Mouse (Mus musculus): Measurements from ENCODE around the gene Akap9.
A peak's percentile ranks its signal among the peaks of the same experiment; 100 is the strongest.

Akap9 gene

DNA sequence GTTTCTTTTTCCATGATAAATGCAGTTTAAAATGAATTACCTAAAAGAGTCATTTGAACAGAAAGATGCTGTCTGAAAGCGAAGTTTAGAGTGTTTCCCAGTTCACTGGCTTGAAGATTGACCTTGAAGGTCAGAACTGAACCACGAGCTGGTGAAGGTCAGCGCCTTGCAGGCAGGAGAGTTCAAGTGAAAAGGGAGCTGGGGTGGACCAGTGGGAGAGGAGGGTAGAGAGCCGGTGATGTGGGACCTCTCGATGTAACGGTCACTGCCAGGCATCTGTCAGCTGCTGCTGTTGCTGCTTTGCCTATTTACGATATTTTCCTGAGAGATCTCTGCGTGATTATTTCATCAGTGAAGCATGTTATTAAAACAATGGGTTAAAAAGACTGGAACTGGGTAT, 111.5 kb downstream of the Akap9 start:
- DNase-seq (ENCODE audit: low read depth, low spot score): no peak

DNA sequence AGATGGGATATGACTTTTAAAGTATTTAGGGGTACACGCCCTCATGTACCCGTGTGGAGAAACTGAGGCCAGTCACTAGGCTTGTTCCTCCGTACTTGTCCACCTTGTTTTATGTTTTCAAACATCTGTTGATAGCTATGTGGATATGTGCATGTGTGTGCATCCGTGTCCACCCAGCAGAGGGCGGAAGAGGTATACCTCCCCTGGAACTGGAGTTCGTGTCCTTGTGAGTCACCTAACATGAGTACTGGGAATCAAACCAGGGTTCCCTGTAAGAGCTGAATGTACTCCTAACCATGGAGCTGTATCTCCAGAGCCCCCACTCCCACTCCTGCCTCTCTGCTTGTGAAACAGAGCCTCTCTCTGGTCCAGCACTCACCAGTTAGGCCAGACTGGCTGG, 112.5 kb downstream of the Akap9 start:
- DNase-seq (ENCODE audit: low read depth, low spot score): no peak

- DNase-seq (ENCODE audit: low read depth, low spot score): no peak
These were observed 113.1 kb downstream of the Akap9 start for GRCm38 (mm10) chr5:4040922-4041321.

GRCm38 (mm10) chr5:4060313-4060712, 132.5 kb downstream of the Akap9 start:
- peak; percentile 76 for DNase-seq (ENCODE audit: low read depth, low spot score)

DNA sequence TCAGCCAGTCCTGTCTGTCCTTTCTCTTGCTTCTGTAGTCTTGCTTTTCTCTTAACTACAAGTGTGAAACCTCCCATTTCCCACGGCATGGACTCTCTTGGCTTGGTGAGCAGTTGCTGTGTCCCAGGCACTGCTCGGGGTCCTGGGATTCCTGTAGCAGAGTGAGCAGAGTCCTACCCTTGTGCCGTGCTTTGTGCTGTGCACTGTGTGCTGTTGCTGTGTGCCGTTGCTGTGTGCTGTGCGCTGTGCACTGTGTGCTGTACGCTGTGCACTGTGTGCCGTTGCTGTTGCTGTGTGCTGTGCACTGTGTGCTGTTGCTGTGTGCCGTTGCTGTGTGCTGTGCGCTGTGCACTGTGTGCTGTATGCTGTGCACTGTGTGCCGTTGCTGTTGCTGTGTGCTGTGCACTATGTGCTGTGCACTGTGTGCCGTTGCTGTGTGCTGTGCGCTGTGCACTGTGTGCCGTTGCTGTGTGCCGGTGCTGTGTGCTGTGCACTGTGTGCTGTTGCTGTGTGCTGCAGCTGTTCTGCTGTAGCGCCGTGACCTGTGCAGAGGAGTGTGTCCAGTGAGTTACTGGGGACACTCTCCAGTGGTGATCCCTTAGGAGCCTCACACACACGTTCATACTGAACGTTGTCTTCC, 138.7 kb downstream of the Akap9 start:
- DNase-seq (ENCODE audit: low read depth, low spot score): peak; percentile 31

DNA sequence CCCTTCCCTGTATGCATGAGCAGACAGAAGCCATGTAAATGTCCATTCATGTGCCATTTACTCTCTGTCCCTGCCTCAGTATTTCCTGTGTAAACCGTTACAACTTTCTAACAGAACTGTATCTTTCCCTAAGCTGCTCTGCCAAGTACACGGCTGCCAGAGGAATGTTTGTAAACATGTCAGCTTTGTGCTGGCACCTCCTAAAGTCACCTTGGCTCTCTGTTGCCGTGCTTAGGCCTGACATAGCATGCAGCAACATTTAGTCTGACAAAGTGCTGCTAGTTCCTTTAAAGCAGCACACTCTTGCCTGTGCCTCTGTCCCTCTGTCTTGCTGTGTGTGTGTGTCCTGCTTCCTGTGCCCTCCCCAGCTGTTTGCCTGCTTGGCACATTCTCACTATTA, 139.3 kb downstream of the Akap9 start:
- DNase-seq (ENCODE audit: low read depth, low spot score): no peak

- no peak for DNase-seq (ENCODE audit: low read depth, low spot score)
These were observed 151.2 kb downstream of the Akap9 start for GRCm38 (mm10) chr5:4079086-4079485.

- no peak for DNase-seq (ENCODE audit: low read depth, low spot score)
These were observed 153.0 kb downstream of the Akap9 start for GRCm38 (mm10) chr5:4080861-4081260.

DNA sequence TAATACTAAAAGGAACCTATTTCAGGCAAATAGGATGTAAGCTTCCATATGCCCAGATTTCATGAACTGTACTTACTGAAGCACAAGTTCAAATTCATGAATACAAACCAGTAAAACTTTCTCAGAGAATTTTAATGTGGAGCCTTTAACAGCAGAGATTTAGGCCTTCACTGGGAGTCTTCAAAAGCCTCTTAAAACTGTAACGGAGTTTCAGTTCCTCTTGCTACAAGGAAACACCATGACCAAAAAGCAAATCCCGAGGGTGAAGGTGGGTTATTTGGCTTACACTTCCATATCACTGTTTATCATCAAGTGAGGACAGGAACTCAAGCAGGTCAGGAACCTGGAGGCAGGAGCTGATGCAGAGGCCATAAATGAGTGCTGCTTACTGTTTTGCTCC, 153.7 kb downstream of the Akap9 start:
- DNase-seq (ENCODE audit: low read depth, low spot score): no peak

GRCm38 (mm10) chr5:4084948-4085347, 157.1 kb downstream of the Akap9 start:
- DNase-seq (ENCODE audit: low read depth, low spot score): no peak

DNA sequence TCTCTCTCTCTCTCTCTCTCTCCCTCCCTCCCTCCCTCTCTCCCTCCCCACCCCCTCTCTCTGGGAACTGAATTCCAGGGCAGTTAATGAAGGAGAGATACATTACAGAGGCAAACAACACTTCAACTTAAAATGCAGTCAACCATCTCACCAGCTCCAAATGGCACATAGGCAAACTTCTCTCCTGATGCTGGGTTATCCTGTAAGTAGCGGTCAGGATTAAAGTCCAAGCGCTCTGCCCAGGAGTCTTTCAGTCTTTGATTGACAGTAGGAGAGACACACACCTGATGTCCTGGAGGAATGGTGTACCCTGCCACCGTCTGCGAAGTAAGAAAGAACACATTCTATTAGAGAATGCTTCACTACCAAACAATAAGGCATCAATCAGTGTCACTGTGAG, 158.5 kb downstream of the Akap9 start:
- DNase-seq (ENCODE audit: low read depth, low spot score): no peak

GRCm38 (mm10) chr5:4088190-4088589, 160.3 kb downstream of the Akap9 start:
- no peak for DNase-seq (ENCODE audit: low read depth, low spot score)

GRCm38 (mm10) chr5:4094471-4094870, 166.6 kb downstream of the Akap9 start:
- no peak for DNase-seq (ENCODE audit: low read depth, low spot score)

DNA sequence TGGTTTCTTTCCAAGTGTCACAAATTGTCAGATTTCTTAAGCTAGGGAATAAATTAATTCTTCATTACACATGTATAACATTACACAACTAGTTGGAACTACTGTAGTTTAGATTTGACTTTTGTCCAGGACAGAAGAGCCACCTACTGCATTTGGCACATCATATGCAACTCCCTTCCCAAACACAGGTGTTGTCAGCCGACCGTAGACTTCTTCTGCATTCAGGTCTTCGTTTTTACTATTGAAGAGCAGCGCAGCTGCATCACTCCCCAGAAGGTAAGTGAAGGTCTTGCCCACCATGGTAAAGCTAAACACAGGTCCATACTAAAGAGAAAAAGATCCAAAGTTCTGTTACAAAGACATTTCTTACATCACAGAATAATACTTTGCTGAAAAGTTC, 173.2 kb downstream of the Akap9 start:
- DNase-seq (ENCODE audit: low read depth, low spot score): no peak

GRCm38 (mm10) chr5:4101770-4102169, 173.9 kb downstream of the Akap9 start:
- DNase-seq (ENCODE audit: low read depth, low spot score): peak; percentile 67

GRCm38 (mm10) chr5:4103626-4104340, 175.9 kb downstream of the Akap9 start:
- no peak for DNase-seq (ENCODE audit: low read depth, low spot score)

DNA sequence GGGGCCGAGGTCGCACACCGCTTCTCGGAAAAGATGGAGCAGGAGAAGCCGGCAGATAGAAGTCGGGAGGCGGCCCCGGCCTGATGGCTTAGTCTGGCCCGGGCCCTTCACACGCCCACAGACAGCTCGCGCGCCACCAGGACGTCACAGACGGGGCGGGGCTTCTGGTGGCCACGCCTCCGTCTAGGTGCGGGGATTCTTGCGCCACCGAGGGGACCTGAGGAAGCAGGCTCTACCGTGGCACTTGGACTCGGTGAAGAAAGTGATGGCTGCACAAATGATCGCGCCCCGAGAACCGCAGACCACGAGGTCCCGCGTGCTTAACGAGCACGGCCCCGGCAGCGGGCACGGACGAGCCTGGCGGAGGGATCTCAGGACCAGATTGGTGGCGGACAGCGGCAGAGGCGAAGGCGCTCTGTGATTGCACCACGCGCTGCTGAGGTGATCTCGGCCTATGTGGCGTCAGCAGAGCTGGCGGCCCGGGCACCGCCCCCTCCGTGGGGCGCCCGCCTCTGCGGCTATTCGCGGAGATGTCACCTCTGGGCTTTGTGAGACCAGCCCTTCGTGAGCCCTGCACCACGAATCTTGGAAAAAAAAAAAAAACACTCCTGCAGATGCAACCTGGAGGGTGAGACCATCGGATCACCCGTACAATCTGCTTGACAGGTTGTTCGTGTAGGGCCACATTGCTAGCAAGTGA, 176.6 kb downstream of the Akap9 start, which contains the start of gene Cyp51:
TSS of gene Cyp51 (minus strand) at position 406 of the 700 bp plus-strand sequence.
- DNase-seq (ENCODE audit: low read depth, low spot score): peak; percentile 95

- DNase-seq (ENCODE audit: low read depth, low spot score): no peak
These were observed 177.9 kb downstream of the Akap9 start for GRCm38 (mm10) chr5:4105651-4106186.

- peak; percentile 88 for DNase-seq (ENCODE audit: low read depth, low spot score)
These were observed 179.2 kb downstream of the Akap9 start for GRCm38 (mm10) chr5:4107056-4107455.

- no peak for DNase-seq (ENCODE audit: low read depth, low spot score)
These were observed 184.8 kb downstream of the Akap9 start for GRCm38 (mm10) chr5:4112570-4113098.

Measured in R1 (cell line).